Mouse (Mus musculus) large intestine, adult 2 months (tissue): ENCODE results near the gene Etaa1. TPM values are rescaled to one million over a fixed set of nuclear protein-coding genes. Genes with fewer than 3 reads are reported as not detected.
A peak's percentile ranks its signal among the peaks of the same experiment; 100 is the strongest.
"Not testable (repeated sequence)": the region's sequence is repeated elsewhere in the genome, so short reads cannot be mapped to it uniquely, and the experiment has no call there.

Source experiments
- DNase-seq: peaks from one replicate; pipeline ENCODE4 v3.0.0-alpha.2; 2012; ENCODE audit warnings: low read depth, low spot score
- WGBS: fragments of 180-500 bp; shearing (Covaris S2); methylation state at CpG from one replicate; pipeline ENCODE4 v1.1.7; 2018; 5-methylcytosine and 5-hydroxymethylcytosine counted together
- polyA plus RNA-seq: library from polyadenylated mRNA; depleted of rRNA; stranded (reverse); fragments of >200 nt; gene quantifications from 2 replicates; pipeline ENCODE4 v1.2.3, GENCODE M21; 2012; rRNA removed

The Etaa1 gene
- 0.86 and 0.99 TPM in 2 replicates for polyA plus RNA-seq

DNA sequence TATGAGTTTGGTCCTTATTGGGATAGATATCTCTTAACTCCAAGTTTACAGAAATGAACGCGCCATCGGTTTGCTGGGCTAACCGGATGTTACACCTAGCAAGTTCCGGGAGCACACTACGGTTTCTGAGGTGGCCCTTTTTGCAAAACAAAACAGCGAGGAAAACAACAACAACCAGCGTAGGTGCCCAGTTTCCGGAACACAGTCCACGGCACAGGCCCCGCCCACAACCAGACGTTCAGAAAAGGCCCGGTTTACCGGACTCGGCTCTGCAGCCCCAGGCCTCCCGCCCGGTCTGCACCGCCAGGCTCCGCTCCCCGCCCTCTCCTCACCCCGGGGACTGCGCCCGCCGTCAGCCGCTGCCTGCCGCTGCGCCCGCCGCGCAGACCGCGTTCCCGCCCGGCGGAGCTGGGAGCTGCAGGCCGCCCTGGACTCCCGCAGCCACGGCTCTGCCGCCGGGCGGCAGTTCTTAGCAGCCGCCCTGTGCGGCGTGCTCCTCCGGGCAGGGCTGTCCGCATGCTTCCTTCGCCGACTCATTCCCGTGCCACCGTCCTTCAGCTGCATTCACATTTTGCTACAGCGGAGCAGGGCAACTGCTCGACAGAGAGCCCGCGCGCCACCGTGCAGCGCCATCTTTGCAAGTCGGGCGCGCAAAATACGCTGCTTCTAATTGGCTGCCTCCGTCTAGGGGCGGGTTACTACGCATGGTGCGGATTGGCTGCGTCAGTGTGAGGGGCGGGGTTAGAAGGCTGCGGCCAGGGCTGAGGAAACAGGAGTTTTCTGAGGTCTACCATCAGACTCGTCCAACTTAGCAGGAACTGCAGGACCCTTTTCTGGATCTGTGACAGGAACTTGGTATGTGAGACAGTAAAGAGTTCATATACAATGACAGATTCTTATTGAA lies at the start of gene Etaa1:
Etaa1 (minus strand) TSS at position 645 of the 904 bp plus-strand sequence.
- WGBS: under 1% methylated on average over 68 of the region's 69 CpGs
- peak; percentile 82 for DNase-seq

DNA sequence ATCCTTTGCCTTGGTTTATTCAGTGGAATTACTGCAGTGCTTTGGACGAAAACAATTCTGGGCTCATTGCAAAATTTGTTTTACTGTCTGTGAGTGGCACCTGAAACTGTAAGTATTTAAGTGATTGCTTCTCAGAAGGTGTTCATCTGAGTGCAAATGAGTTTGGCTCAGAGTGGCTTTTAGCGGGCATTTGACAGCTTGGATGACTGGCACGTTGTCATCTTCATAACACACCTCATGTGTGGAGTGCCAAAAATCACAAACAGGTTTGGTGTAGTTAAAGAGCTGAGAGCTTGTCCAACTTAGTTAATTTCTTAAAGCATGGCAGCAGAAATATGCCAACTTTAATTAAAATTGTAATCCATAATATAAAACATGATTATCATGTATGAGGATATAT lies 40.5 kb upstream of the Etaa1 start:
- 85% methylated on average over 3 of the region's 3 CpGs for WGBS
- no peak for DNase-seq

DNA sequence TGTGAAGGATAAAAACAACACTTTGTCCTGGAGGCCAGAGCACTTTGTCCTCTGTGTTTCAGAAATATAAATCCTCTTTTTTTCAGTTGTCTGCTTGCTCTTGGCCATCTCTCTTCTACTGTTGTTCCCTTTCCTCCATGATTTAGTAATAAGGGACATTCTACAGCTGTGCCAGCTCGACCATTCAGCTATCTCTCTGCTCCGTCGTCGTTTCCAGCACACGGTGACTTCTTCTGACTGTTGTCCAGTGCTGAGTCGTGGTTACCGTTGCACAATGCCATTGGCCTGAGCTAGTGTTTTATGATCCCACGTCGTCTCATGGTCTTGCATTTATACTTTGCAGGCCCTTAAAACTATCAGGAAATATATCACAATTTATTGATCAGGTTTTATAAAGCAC lies 38.6 kb upstream of the Etaa1 start:
- WGBS: 73% methylated on average over 9 of the region's 9 CpGs
- DNase-seq: no peak

DNA sequence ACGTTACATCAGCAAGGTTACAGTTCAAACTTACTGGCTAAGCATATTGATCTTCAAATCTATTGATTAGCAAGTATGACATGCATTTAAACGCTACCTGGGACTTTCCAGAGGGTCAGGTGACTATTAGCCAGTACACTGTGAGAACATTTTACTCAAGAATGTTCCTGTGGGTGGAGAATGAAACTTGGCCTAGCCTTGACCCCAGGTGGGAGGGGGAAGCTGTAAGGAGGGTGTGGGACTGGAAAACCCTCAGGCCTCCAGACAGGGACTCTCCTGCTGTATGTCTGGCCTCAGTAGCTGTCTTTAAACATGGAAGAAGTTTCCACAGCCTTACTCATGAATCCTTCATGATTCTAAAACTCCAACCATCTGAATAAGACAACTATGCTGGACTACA lies 29.7 kb upstream of the Etaa1 start:
- no peak for DNase-seq
- WGBS: 77% methylated on average over 2 of the region's 2 CpGs

DNA sequence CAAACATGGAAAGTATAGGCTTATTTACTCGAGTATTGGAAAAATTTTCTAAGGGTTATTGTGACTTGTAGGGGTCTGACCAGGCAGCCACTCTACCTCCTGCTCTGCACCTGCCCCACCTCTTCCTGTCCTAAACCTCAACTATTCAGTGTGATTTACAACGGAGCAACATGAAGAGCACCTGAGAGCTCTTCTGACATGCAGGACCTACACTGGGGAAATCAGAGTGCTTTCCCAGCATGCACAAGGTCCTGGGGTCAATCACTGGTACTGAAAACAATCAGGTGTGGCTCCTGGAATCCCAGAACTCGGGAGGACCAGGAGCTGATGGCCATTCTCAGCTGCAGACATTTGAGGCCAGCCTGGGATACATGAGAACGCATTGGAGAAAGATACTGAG lies 27.6 kb upstream of the Etaa1 start:
- 46% methylated on average over 4 of the region's 4 CpGs for WGBS

DNA sequence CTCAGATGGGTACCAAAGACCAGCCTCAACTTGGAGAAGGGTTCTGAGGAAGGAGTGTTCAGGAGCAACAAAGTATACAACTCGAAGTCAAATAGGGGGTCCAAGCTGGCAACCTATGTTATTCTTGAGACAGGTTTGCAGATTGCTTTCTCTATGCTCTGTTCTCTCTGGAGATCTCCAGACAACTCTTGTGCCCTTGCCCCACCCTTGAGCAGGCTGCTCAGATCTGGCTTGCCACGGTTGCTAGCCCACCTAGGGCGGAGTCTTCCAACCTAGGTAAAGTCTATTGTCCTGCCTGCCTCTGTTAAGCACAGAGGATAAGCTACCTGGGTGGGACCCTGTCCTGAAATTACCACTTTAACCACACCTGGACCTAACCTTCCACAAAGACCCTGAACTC lies 21.9 kb upstream of the Etaa1 start:
- WGBS: 59% methylated on average over 3 of the region's 3 CpGs
- DNase-seq: no peak

More for the DNA sequence above, 27.6 kb upstream of the Etaa1 start:
- no peak for DNase-seq

DNA sequence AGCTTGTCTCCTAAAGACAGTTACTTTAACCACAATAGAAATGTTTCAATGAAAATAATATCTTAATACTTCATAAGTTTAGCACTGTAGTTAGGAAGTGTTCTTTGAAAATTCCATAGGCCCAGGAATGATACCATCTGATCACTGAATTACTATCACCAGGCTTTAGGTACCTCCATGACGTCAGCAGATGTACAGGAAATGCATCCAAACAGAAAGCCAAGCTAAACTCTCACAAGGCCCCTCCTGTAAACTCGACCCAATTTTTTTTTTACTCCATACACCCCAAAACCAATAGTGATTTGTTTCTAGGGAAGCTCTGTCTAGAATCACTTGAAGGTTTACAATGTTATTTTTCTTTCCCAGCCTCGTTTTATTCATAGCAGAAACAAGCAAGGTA lies 884 bp downstream of the Etaa1 start:
- peak; percentile 11 for DNase-seq
- WGBS: 2% methylated on average over 3 of the region's 3 CpGs

DNA sequence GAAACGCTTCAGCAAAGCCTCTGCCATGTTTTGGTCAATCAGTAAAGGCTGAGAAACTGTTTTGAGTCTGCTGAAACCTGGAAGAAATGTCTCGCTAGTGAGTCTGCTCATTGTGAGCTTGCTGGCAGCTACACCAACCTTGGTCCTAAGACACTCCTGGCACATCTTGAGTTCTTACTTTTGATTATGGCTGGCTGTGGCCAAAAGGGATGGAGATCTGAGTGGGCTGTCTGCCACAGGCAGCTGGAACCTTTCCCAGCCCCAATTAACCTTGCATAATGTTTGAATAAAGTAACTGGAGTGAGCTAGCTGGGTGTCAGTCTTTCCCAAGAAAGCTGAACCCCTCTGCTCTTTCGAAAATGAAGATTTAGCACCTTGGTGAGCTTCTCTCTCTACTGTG lies 2.3 kb downstream of the Etaa1 start:
- 70% methylated on average over 3 of the region's 3 CpGs for WGBS
- DNase-seq: no peak

DNA sequence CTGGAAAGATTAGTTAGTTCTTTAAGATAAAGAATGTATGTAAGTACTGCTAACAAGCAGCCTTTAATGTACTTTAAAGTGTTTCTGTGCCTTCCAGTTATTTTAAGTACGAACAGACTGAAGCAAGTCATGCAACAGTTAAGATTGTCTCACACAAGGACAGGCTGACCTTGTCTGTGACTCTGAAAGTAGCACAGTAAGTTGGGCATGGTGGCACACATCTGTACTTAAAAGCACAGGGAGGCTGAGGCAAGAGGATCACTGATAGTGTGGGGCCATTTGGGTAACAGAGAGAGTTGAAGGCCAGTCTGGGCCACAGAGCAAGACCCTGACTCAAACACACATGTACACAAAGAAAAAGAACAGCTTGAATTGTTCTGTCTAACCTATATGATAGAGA lies 14.5 kb downstream of the Etaa1 start:
- DNase-seq: no peak
- 89% methylated on average over 1 of the region's 1 CpGs for WGBS

DNA sequence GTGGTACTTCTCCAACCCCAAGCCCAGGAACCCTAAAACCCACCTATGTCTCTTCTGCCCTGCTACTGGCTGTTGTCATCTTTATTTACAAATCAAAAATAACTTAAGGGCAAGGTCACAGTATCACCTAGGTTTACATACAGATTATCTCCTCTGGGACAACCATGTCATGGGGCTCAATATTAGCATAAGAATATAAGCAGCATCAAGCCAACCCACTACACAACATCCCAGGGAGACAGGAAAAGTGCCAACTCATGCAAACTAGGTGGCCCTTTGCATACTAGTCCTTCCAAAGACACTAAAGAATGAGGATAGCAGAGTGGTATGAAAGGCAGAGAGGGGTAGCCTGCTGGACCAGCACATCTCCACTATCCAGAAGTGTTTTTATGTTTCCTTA lies 15.7 kb downstream of the Etaa1 start:
- no peak for DNase-seq

DNA sequence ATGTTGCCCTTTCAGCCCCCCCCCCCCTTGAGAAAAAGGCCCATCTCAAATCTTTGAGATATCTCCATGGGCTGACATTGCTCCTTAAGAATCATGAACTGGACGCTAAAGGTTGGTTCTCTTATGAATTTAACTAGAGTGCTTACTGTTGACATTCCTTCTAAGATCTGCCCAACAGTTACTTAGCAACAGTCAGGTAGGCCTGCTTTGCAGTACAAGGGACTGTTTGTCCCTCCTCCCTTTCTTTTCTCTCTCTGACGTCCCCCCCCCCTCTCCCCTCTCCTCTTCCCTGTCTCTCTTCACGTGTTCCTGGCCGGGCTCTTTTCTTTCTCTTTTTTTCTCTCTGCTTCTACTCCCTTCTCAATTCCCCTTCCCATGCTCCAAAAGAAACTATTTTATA lies 35.8 kb downstream of the Etaa1 start:
- DNase-seq: no peak
- 49% methylated on average over 4 of the region's 4 CpGs for WGBS

DNA sequence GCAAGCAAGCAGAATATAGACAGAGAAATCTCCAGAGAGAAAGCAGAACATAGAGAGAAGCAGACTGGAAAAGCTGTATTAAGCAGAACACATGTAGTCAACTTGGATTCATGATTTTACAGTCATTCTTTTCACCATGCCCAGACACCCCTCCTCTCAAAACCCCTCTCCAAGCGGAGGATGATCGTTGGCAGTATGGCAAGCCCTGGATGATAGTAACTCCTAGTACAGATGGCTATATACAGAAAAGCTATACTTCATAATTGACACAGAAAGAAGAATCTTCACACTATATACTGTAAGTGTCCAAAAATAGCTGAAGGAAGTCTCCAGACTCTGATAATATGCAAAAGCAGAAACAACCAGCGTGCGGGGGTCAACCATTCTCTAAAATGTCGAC lies 36.6 kb downstream of the Etaa1 start:
- WGBS: 85% methylated on average over 5 of the region's 5 CpGs
- DNase-seq: no peak

DNA sequence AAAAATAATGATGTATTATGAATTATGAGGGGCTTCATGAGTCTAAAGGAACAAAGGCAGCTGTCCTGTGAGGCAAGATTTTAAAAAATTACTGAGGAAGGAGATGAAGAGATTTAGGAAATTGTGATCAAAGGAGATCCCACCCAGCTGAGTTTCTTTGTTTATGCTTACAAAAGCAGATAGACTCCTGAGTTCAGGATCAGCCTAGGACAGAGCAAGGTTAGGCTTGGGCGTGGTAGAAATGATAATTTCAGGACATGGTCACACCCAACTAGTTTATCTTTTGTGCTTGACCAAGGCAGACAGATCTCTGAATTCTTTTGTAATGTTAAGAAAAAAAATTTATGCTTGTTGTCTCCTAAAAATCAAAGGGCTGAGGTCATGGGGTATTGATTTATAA lies 37.2 kb downstream of the Etaa1 start:
- 88% methylated on average over 1 of the region's 1 CpGs for WGBS
- no peak for DNase-seq

DNA sequence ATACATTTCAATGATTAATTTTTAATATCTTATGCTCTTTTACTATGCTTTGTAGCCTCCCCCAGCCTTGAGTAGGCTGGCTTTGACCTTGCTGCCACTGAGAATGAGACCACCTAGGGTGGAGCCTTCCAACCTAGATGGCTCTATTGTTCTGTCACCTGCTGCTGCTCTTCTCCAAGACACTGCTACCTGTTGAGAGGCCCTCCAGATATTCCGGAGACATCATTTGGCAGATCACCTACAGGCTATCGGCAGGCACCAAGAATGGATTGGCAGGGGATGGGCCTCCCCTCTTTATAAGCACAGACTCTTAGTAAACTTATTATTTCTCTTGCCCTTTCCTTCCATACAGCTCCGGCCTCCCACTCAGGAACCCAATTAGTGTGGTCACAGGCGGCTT lies 52.7 kb downstream of the Etaa1 start:
- not testable (repeated sequence) for DNase-seq
- 87% methylated on average over 4 of the region's 4 CpGs for WGBS
